Mouse (Mus musculus) splenic B cell, adult 2 months (primary cell): Measurements from ENCODE around the gene Ramp2.

Experiments
- DNase-seq: peaks from one replicate; pipeline ENCODE4 v3.0.0-alpha.2; 2011; ENCODE audit warnings: low read depth, low spot score
- H3K27me3 ChIP-seq: 2 replicates; pipeline ENCODE4 v1.6.1; 2012; ENCODE audit warnings: mild to moderate bottlenecking, low read length, moderate library complexity, mixed read lengths; ENCODE audit not compliant: control insufficient read depth, poor library complexity, insufficient read depth, severe bottlenecking
- H3K36me3 ChIP-seq: 2 replicates; pipeline ENCODE4 v1.6.1; 2012; ENCODE audit warnings: mild to moderate bottlenecking, low read length, moderate library complexity, mixed read lengths; ENCODE audit not compliant: control insufficient read depth, poor library complexity, insufficient read depth, severe bottlenecking

Ramp2 gene

DNA sequence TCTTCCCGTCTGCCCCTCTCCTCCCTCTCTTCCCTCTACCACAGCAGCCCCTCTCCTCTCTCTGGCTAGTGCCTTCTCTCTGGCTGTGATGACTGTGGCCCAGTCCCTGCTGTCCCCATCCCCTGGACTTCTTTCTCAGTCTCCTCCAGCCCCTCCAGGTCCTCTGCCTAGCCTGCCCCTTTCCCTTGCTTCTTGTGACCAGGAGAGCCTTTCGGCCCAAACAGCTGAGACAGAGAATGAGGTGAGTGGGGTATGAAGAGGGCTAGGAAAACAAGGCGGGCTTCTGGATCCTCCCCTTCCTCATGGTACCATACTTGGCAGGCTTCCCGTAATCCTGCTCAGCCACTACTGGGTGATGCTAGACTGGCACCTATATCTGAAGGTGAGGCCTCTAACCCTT, 29.5 kb downstream of the Ramp2 start:
- Histone ChIP-seq H3K36me3 (no peaks in the 10 kb centered on the region), H3K27me3 (no peaks in the 10 kb centered on the region)
- DNase-seq = no peak

DNA sequence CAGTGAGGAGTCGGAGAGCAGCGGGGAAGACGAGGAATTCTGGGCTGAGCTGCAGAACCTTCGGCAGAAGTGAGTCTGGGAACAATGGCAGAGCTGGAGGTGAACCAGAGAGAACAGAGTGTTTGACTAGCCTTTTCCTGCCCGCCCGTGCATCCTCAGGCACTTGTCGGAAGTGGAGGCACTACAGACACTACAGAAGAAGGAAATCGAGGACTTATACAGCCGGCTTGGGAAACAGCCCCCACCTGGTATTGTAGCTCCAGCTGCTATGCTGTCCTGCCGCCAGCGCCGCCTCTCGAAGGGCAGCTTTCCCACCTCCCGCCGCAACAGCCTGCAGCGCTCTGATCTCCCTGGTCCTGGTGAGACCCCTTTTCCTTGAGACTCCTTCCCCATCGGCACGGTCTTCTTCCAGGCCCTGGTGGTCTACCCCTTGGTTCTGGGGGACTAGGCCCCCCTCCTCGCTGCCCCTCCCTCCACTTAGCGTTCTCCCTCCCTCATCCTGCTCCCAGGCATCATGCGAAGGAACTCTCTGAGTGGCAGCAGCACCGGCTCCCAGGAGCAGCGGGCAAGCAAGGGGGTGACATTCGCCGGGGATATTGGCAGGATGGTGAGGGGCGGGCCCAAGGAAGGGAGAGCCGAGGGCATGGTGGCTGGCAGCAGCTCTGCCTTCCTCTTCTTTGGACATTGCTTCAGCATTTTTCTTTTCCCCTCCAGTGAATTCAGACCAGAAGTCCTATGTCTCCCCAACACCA, 30.7 kb downstream of the Ramp2 start:
- Histone ChIP-seq H3K27me3 (no peaks in the 10 kb centered on the region), H3K36me3 (no peaks in the 10 kb centered on the region)
- no peak for DNase-seq

DNA sequence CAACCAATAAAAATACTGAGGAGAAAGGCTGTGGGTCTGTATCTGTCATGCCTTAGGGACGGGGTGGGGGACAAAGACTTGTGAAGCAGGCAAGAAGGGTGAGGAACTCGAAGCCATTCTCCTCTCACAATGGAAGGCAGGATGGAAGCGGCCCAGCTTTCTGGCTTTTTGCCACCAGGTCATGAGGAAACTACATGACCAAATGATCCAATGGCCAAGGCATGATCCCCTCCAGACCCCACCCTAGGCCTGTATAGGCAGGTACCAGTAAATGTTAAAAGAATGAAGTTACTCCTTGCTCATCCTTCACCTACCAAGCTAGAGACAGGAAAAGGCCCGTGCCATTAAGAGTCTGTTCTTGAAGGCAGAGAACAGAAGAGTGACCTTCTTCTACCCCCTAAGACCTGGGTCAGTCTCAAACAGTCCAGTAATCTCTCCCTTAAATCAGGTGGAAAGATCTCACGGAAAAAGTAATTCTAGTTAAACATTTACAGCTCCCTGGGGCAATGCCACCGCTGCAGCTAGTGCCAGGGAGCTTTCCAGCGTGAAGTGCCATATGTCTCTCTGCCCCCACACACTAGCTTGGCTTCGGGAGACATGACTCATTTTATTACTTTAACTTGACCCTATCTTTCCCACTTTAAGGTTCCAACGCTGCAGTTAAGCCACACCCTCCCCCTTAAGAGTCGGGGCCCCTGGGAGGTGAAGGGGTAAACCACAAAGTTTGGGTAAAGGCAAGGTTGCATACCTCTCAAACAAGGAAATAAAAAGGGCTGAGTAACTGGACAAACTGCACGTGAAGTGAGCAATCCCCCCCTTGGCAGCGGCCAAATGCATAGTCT, 31.8 kb downstream of the Ramp2 start:
- H3K36me3 ChIP-seq = no peaks in the 10 kb centered on the region
- no peak for DNase-seq
- no peaks in the 10 kb centered on the region for H3K27me3 ChIP-seq

DNA sequence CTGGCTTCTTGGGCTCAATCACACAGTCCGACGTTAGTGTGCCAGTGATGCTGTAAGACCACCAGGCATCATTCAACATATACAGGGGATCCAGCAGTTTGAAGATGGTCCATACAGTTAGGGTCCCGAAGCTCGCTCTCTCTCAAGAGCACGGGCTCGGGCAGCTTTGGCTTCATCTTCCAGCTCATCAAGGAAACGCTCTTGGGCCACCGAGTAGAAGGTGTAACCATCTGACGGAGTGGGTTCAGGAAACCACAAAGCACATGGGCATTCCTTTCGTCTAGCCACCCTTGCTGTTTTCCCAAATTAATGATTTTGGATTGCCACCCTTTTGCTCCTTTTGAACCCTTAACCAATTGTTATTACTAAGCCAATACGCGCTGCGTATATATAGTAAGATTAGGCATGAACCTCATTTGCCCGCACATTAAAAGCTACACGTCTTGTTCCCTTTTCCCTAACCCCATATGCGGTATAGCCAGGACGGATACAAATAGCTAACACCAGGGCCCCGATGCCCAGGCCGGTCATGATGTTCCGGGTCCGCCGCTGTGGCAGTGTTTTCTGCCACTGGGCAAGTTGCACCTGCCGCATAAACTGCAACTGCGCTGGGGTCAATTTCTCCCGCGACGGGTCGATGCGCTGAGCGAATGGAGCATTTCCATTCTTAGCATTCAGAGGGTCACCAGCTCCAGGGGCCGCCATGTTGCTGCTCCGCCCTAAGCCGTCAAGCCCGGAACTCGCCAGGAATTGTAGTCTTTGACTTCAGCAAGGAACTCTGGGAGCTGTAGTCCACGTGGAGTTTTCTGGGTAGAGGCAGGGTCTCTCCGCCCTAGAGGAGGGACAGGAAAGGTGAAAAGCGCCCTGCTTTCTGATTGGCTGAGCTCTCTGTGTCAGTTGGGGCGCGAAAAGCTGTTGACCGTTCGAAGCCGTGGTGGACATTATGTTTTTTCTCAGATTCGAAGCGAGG, 32.7 kb downstream of the Ramp2 start, which contains the start of the genes Cntd1 and Coa3:
Cntd1 (plus strand) TSS at position 790 of the 970 bp plus-strand sequence.
Coa3 (minus strand) TSS at position 892 of the 970 bp plus-strand sequence.
- Histone ChIP-seq H3K36me3 (no peaks in the 10 kb centered on the region), H3K27me3 (no peaks in the 10 kb centered on the region)
- peak; percentile 85 for DNase-seq

DNA sequence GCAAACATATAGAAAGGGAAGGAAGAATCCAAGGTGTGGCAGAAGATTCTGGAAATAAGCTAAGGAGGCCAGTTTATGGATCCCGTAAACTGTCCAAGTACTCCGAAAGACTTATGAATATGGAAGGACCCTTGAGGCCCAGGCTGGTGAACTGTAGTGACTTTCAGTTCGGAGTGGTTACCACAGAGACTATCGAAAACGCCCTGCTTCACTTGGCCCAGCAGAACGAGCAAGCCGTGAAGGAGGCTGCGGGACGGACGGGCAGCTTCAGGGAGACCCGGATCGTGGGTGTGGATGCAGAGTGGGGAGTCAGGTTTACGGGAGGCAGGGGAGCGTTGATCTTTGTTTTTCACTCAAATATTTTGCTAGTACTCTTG, 33.4 kb downstream of the Ramp2 start:
- no peaks in the 10 kb centered on the region for H3K27me3 ChIP-seq
- DNase-seq = no peak

DNA sequence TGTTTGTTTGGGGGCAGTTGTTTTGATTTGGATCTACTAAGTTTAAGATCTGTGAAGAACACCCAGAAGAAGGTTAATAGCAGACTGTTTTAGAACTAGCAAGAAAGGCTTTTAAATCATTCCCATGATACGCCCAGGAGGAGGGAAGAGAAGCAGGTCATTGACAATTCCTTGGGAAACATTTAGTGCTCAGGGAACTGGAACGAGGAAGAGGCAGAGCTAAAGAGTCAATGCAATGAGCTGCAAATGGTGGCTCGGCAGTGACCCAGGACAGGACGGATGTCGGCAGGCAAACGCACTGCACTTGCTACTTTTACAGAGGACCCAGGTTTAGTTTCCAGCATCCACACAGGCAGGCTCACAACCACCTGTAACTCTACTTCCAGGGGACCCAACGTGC, 35.0 kb downstream of the Ramp2 start:
- DNase-seq = no peak
- H3K36me3 ChIP-seq = no peaks in the 10 kb centered on the region
- no peaks in the 10 kb centered on the region for H3K27me3 ChIP-seq

More for the DNA sequence above, 33.4 kb downstream of the Ramp2 start:
- no peaks in the 10 kb centered on the region for H3K36me3 ChIP-seq

DNA sequence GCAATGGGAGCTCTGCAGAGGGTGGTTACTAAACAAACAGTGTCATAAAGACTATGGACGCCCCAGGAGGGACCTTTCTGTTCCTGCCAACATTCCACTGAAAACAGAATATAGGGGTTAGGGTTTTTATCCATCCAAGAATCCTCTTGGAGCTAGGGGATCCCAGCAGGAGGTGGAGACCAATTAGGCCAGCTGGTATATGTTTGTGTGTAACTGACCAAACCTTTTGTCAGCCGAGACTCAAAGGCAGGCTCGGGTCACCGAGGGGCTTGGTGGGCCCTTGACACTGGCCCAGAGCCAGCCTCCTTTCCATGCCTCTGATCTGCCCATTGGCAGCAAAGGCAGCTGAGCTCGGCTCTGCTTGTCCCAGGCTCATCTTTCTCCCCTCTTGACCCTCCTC, 37.1 kb downstream of the Ramp2 start:
- Histone ChIP-seq H3K36me3 (no peaks in the 10 kb centered on the region), H3K27me3 (no peaks in the 10 kb centered on the region)
- no peak for DNase-seq

DNA sequence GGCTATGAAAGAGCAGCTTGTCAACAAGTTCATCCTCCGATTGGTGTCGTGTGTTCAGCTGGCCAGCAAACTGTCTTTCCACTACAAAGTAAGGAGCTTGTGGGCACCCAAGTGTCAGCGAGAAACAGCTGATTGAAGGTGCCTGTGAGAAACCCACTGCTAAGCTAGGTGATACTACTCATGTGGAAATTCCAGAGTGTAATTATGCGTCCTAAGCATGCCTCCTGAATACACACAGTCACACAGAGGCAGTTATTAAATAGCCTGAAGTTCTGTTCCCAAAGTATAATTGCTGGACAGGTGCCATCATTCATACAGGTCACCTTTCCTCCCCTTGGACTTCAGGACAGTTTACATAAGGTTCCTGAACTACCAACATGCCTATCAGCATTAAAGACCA, 38.0 kb downstream of the Ramp2 start:
- H3K36me3 ChIP-seq = peaks cover 2% of the 10 kb centered on the region; the same call in 1 of the 2 replicates
- no peak for DNase-seq
- H3K27me3 ChIP-seq = no peaks in the 10 kb centered on the region

DNA sequence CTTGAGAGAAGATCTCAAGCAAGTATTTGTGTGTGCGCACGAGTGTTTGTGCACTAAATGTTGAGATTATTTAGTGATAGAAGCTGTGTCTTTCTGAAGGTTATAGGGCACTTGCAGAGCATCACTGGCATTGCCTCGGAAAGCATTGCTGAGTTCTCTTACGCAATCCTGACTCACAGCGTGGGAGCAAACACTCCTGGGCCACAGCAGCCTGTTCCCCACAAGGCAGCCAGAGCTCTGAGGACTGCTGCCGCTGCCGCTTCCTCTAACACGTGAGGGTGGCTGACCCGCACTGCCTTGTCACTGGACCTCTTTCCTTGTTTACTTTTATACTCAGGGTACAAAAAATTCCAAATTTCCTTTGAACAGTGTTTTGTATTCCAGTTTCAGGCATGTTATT, 41.5 kb downstream of the Ramp2 start:
- Histone ChIP-seq H3K36me3 (peaks cover 7% of the 10 kb centered on the region), H3K27me3 (no peaks in the 10 kb centered on the region)
- DNase-seq = no peak

DNA sequence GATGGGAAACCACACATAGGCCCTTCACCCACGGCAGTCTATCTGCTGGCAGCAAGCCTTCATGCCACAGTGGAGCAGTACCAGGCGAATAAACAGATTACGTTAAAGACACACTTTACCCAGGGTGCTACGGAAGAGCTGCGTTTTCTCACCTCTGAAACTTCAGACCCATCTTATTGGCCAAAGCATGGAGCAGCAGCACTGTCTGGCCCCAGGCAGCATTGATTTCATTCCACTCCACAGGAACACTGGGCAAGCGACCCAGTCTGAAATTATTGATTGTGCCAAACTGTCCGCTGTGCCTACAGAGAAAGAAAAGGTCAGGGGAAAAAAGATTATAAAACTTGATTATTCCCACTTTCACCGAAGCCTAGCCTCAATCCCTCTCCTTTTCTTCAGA, 45.4 kb downstream of the Ramp2 start:
- DNase-seq = no peak
- no peaks in the 10 kb centered on the region for H3K27me3 ChIP-seq
- peaks cover 11% of the 10 kb centered on the region for H3K36me3 ChIP-seq

DNA sequence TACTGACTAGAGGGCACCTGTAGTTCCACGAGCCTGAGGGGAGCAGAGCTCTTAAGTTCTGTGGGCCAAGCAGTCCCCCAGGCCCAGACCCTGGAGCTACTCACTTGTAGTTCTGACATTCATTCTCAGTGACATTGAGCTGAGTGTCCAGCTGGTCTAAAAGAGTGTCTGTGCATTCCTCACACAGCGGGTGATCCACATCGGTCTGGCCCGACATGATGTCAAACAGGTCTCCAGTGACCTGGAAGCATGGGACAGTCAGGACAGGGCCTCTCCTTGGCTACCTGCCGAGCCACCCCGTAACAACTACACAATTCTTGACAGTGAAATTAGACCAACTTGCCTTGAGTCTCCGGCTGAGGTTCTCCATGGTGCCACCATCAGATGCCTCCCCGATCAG, 49.4 kb downstream of the Ramp2 start:
- Histone ChIP-seq H3K36me3 (peaks cover 10% of the 10 kb centered on the region), H3K27me3 (no peaks in the 10 kb centered on the region)
- DNase-seq = no peak

DNA sequence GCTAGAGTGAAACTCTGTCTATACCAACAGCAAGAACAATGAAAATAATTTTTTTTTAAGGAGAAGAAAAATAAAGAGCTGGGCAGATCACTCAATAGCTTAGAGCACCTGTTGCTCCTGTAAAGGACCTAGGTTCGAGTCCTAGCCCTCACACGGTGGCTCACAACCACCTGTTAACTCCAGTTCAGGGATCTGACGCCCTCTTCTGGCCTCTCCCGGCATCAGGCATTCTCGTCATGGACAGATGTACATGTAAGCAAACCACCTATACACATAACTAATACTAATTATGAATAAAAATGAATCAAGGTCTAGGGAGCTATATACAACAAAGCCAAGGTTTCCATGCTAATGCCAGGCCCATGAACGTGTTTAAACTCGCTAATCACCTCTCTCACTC, 55.1 kb downstream of the Ramp2 start:
- no peaks in the 10 kb centered on the region for H3K27me3 ChIP-seq
- DNase-seq = peak; percentile 25

DNA sequence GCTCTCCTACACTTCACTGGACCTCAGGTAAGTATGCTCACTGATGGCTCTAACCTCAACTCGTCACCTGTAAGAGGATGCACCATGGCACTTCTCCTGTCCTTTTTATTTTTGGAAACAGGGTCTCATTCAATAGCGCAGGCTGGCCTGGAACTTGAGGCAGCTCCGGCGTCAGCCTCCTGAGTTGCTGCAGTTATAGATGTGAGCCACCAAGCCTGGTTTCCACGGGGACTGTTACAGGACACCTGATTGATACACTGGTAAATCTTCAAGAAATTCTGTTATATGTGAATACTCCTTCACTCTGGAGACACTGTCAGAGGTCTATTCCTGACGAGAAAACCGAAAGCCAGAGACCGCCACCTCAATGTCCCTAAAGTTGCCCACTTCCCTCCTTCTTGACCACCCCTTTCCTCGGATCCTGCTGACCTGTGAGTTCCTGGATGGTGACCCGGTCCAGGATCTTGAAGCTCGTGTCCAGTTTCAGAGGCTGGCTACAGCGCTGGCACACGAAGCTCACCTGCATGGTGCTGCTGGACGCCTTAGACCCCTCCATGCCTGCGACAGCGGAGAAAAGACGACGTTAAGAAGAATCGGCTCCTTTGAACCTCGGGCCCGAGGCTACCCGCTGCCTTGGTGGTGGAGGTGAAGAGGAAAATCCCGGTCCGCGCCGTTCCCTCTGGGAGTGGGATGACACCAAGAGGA, 55.6 kb downstream of the Ramp2 start:
- H3K36me3 ChIP-seq = peaks cover 3% of the 10 kb centered on the region; the same call in 1 of the 2 replicates
- DNase-seq = no peak
- H3K27me3 ChIP-seq = no peaks in the 10 kb centered on the region

More for the DNA sequence above, 55.1 kb downstream of the Ramp2 start:
- peaks cover 3% of the 10 kb centered on the region; the same call in 1 of the 2 replicates for H3K36me3 ChIP-seq
